Mouse (Mus musculus) lung, postnatal 0 days (tissue): ENCODE measurements at regions not wholly inside any gene's neighbourhood (a gene's known extent, or its start where the extent isn't known, plus 50 kb on each side); places are given as distances from the start of the nearest gene placed in this dataset.

ENCODE experiments used
- CTCF ChIP-seq: IDR thresholded peaks from 2 replicates; pipeline ENCODE4 v1.5.1; 2016; ENCODE audit warnings: antibody characterized with exemption, mild to moderate bottlenecking
- EP300 ChIP-seq: IDR thresholded peaks from 2 replicates; pipeline ENCODE4 v1.6.1; 2016; ENCODE audit warnings: antibody characterized with exemption, mild to moderate bottlenecking, control low read depth

- no peak for TF ChIP-seq CTCF
- no peak for TF ChIP-seq EP300
Measured at GRCm38 (mm10) chr6:89066588-89066987, 164.5 kb downstream of the Tpra1 start.
